Mouse (Mus musculus) bone marrow macrophage, adult 2 months (primary cell): Measurements from ENCODE around the gene Mrpl21. TPM values are rescaled to one million over a fixed set of nuclear protein-coding genes. Genes with fewer than 3 reads are reported as not detected.

ENCODE experiments used
- H3K27ac ChIP-seq: 2 replicates; pipeline ENCODE4 v1.5.1; 2012; ENCODE audit warnings: low read depth, low read length; ENCODE audit not compliant: insufficient read depth
- H3K4me1 ChIP-seq: 2 replicates; pipeline ENCODE4 v1.6.1; 2012; ENCODE audit warnings: low read length; ENCODE audit not compliant: control insufficient read depth, insufficient read depth
- H3K4me3 ChIP-seq: 2 replicates; pipeline ENCODE4 v1.5.1; 2012; ENCODE audit warnings: mild to moderate bottlenecking, low read length, moderate library complexity; ENCODE audit not compliant: insufficient read depth
- CTCF ChIP-seq: IDR thresholded peaks from 2 replicates; pipeline ENCODE4 v1.5.1; 2012; ENCODE audit warnings: low read depth, mild to moderate bottlenecking, low read length, moderate library complexity
- POLR2A ChIP-seq: IDR thresholded peaks from 2 replicates; pipeline ENCODE4 v1.6.1; 2012; ENCODE audit warnings: mild to moderate bottlenecking, low read depth, low read length, borderline replicate concordance
- polyA plus RNA-seq: library from polyadenylated mRNA; stranded (reverse); fragments of >200 nt; gene quantifications from 2 replicates; pipeline ENCODE4 v1.2.4, GENCODE M21; 2012; ENCODE audit not compliant: missing spikeins, insufficient read depth, insufficient read length

Gene Mrpl21
- polyA plus RNA-seq, 1 experiment: 33.7 TPM

GRCm38 (mm10) chr19:3335917-3336316 is 53.2 kb downstream of the Mrpl21 start:
- Histone ChIP-seq H3K4me3 (no peak overlapping the region), H3K27ac (no peak overlapping the region), H3K4me1 (peaks cover 21% of the 10 kb centered on the region)
- TF ChIP-seq CTCF: no peak
- TF ChIP-seq POLR2A: no peak

GRCm38 (mm10) chr19:3336485-3337255 is 54.0 kb downstream of the Mrpl21 start:
- Histone ChIP-seq H3K27ac (no peak overlapping the region), H3K4me3 (no peak overlapping the region), H3K4me1 (peaks cover 21% of the 10 kb centered on the region)
- TF ChIP-seq CTCF (no peak), POLR2A (no peak)

- H3K4me1 ChIP-seq: peaks cover 7% of the 10 kb centered on the region
- no peak overlapping the region for H3K27ac ChIP-seq
- TF ChIP-seq CTCF (no peak), POLR2A (no peak)
Observed at GRCm38 (mm10) chr19:3339187-3339586, 56.5 kb downstream of the Mrpl21 start.

GRCm38 (mm10) chr19:3341021-3341420 is 58.3 kb downstream of the Mrpl21 start:
- H3K4me3 ChIP-seq: no peak overlapping the region

More at GRCm38 (mm10) chr19:3339187-3339586, 56.5 kb downstream of the Mrpl21 start:
- H3K4me3 ChIP-seq: no peak overlapping the region

More at GRCm38 (mm10) chr19:3341021-3341420, 58.3 kb downstream of the Mrpl21 start:
- H3K27ac ChIP-seq: no peak overlapping the region
- H3K4me1 ChIP-seq: peaks cover 4% of the 10 kb centered on the region
- no peak for TF ChIP-seq POLR2A
- no peak for TF ChIP-seq CTCF

Other genes with a start within 250 kb of the Mrpl21 start
- gene Ighmbp2, start 116 bp downstream of the Mrpl21 start, polyA plus RNA-seq: 4.2 and 5.4 TPM in 2 replicates
- 59.1 and 65.3 TPM in 2 replicates for gene Cpt1a, start 39.4 kb downstream of the Mrpl21 start, polyA plus RNA-seq
- 0.97 and 1.1 TPM in 2 replicates for gene Tesmin, start 106.0 kb downstream of the Mrpl21 start, polyA plus RNA-seq
- not detected in 2 replicates for gene Gal, start 131.6 kb downstream of the Mrpl21 start, polyA plus RNA-seq